Mouse (Mus musculus): ENCODE results near the gene Arhgef15. TPM values are rescaled to one million over a fixed set of nuclear protein-coding genes. Genes with fewer than 3 reads are reported as not detected.
"Not testable (repeated sequence)": the region's sequence is repeated elsewhere in the genome, so short reads cannot be mapped to it uniquely, and the experiment has no call there.

Arhgef15 gene
- 0.55 and 1.4 TPM in 2 replicates for polyA plus RNA-seq (2011; ENCODE audit: insufficient read length, low read depth, missing spikeins)

GRCm38 (mm10) chr11:68957308-68957707, at the start of gene Arhgef15:
Gene Arhgef15 (minus strand): TSS chr11:68957480.
- no peak within 1 kb of the TSS for H3K4me3 ChIP-seq (ENCODE audit: insufficient read depth, low read length)
- H3K4me1 ChIP-seq (ENCODE audit: control insufficient read depth, insufficient read depth, low read length), result no peaks in the 10 kb centered on the region
- no peak for TF ChIP-seq POLR2A (IDR thresholded peaks at IDR 0.05; ENCODE audit: low read depth, low read length)
- no peak for TF ChIP-seq CTCF (IDR thresholded peaks at IDR 0.05; ENCODE audit: borderline replicate concordance, insufficient read depth, low read length)
- H3K27ac ChIP-seq (ENCODE audit: insufficient read depth, low read length), result no peak within 1 kb of the TSS

GRCm38 (mm10) chr11:69006575-69006974, 49.3 kb upstream of the Arhgef15 start:
- H3K4me3 ChIP-seq (ENCODE audit: insufficient read depth, low read length); H3K4me1 ChIP-seq (ENCODE audit: control insufficient read depth, insufficient read depth, low read length): not testable (repeated sequence)

GRCm38 (mm10) chr11:69005193-69005592, 47.9 kb upstream of the Arhgef15 start:
- H3K4me3 ChIP-seq (ENCODE audit: insufficient read depth, low read length), result no peak overlapping the region
- H3K4me1 ChIP-seq (ENCODE audit: control insufficient read depth, insufficient read depth, low read length), result no peaks in the 10 kb centered on the region
- no peak for TF ChIP-seq POLR2A (IDR thresholded peaks at IDR 0.05; ENCODE audit: low read depth, low read length)
- TF ChIP-seq CTCF (IDR thresholded peaks at IDR 0.05; ENCODE audit: borderline replicate concordance, insufficient read depth, low read length), result no peak
- no peak overlapping the region for H3K27ac ChIP-seq (ENCODE audit: insufficient read depth, low read length)

More at GRCm38 (mm10) chr11:69006575-69006974, 49.3 kb upstream of the Arhgef15 start:
- H3K27ac ChIP-seq (ENCODE audit: insufficient read depth, low read length), result not testable (repeated sequence)

- Histone ChIP-seq H3K4me3 (ENCODE audit: insufficient read depth, low read length) (no peak overlapping the region), H3K4me1 (ENCODE audit: control insufficient read depth, insufficient read depth, low read length) (no peaks in the 10 kb centered on the region), H3K27ac (ENCODE audit: insufficient read depth, low read length) (no peak overlapping the region)
- no peak for TF ChIP-seq POLR2A (IDR thresholded peaks at IDR 0.05; ENCODE audit: low read depth, low read length)
Measured at GRCm38 (mm10) chr11:69003592-69003991, 46.3 kb upstream of the Arhgef15 start.

GRCm38 (mm10) chr11:69002782-69003181, 45.5 kb upstream of the Arhgef15 start:
- not testable (repeated sequence) for H3K27ac ChIP-seq (ENCODE audit: insufficient read depth, low read length); H3K4me3 ChIP-seq (ENCODE audit: insufficient read depth, low read length); H3K4me1 ChIP-seq (ENCODE audit: control insufficient read depth, insufficient read depth, low read length)

- Histone ChIP-seq H3K4me1 (ENCODE audit: control insufficient read depth, insufficient read depth, low read length) (no peaks in the 10 kb centered on the region), H3K4me3 (ENCODE audit: insufficient read depth, low read length) (no peak overlapping the region), H3K27ac (ENCODE audit: insufficient read depth, low read length) (no peak overlapping the region)
- TF ChIP-seq POLR2A (IDR thresholded peaks at IDR 0.05; ENCODE audit: low read depth, low read length) (no peak), CTCF (IDR thresholded peaks at IDR 0.05; ENCODE audit: borderline replicate concordance, insufficient read depth, low read length) (no peak)
Measured at GRCm38 (mm10) chr11:68997080-68997479, 39.8 kb upstream of the Arhgef15 start.

- no peak for TF ChIP-seq POLR2A (IDR thresholded peaks at IDR 0.05; ENCODE audit: low read depth, low read length)
- TF ChIP-seq CTCF (IDR thresholded peaks at IDR 0.05; ENCODE audit: borderline replicate concordance, insufficient read depth, low read length), result no peak
Measured at GRCm38 (mm10) chr11:68994377-68994776, 37.1 kb upstream of the Arhgef15 start.

GRCm38 (mm10) chr11:68993122-68993521, 35.8 kb upstream of the Arhgef15 start:
- H3K4me1 ChIP-seq (ENCODE audit: control insufficient read depth, insufficient read depth, low read length), result no peaks in the 10 kb centered on the region
- no peak overlapping the region for H3K4me3 ChIP-seq (ENCODE audit: insufficient read depth, low read length)
- H3K27ac ChIP-seq (ENCODE audit: insufficient read depth, low read length), result no peak overlapping the region
- no peak for TF ChIP-seq POLR2A (IDR thresholded peaks at IDR 0.05; ENCODE audit: low read depth, low read length)
- TF ChIP-seq CTCF (IDR thresholded peaks at IDR 0.05; ENCODE audit: borderline replicate concordance, insufficient read depth, low read length), result no peak

More at GRCm38 (mm10) chr11:68994377-68994776, 37.1 kb upstream of the Arhgef15 start:
- Histone ChIP-seq H3K4me3 (ENCODE audit: insufficient read depth, low read length) (no peak overlapping the region), H3K4me1 (ENCODE audit: control insufficient read depth, insufficient read depth, low read length) (no peaks in the 10 kb centered on the region), H3K27ac (ENCODE audit: insufficient read depth, low read length) (no peak overlapping the region)

- Histone ChIP-seq H3K4me3 (ENCODE audit: insufficient read depth, low read length) (no peak overlapping the region), H3K4me1 (ENCODE audit: control insufficient read depth, insufficient read depth, low read length) (no peaks in the 10 kb centered on the region), H3K27ac (ENCODE audit: insufficient read depth, low read length) (no peak overlapping the region)
- TF ChIP-seq POLR2A (IDR thresholded peaks at IDR 0.05; ENCODE audit: low read depth, low read length), result no peak
- no peak for TF ChIP-seq CTCF (IDR thresholded peaks at IDR 0.05; ENCODE audit: borderline replicate concordance, insufficient read depth, low read length)
Measured at GRCm38 (mm10) chr11:68988341-68988740, 31.1 kb upstream of the Arhgef15 start.

GRCm38 (mm10) chr11:68987365-68987882, 30.1 kb upstream of the Arhgef15 start:
- H3K4me1 ChIP-seq (ENCODE audit: control insufficient read depth, insufficient read depth, low read length), result no peaks in the 10 kb centered on the region
- no peak for TF ChIP-seq CTCF (IDR thresholded peaks at IDR 0.05; ENCODE audit: borderline replicate concordance, insufficient read depth, low read length)
- no peak for TF ChIP-seq POLR2A (IDR thresholded peaks at IDR 0.05; ENCODE audit: low read depth, low read length)
- H3K27ac ChIP-seq (ENCODE audit: insufficient read depth, low read length), result no peak overlapping the region
- no peak overlapping the region for H3K4me3 ChIP-seq (ENCODE audit: insufficient read depth, low read length)

All from embryonic fibroblast, embryonic 13.5 days (primary cell).